Mouse (Mus musculus): ENCODE data around the gene Rb1. TPM values are rescaled to one million over a fixed set of nuclear protein-coding genes. Genes with fewer than 3 reads are reported as not detected.

Gene Rb1
- polyA plus RNA-seq, 1 experiment from 2014 or later, result 46.0 TPM

GRCm38 (mm10) chr14:73226346-73226745 is 99.3 kb downstream of the Rb1 start:
- H3K4me3 ChIP-seq, result no peak overlapping the region
- H3K36me3 ChIP-seq, result no peaks in the 10 kb centered on the region
- ATAC-seq (ENCODE audit: low FRiP score, low read depth), result no peak
- H3K9me3 ChIP-seq, result no peaks in the 10 kb centered on the region
- no peaks in the 10 kb centered on the region for H3K27me3 ChIP-seq (replicated peaks)
- H3K9ac ChIP-seq, result no peak overlapping the region
- H3K4me2 ChIP-seq (replicated peaks), result no peak overlapping the region
- H3K27ac ChIP-seq, result no peak overlapping the region
- WGBS, result 80% methylated on average over 3 of the region's 3 CpGs
- H3K4me1 ChIP-seq, result peaks cover 1% of the 10 kb centered on the region; the same call in 1 of the 2 replicates

- no peak overlapping the region for H3K4me3 ChIP-seq
- no peaks in the 10 kb centered on the region for H3K36me3 ChIP-seq
- no peak for ATAC-seq (ENCODE audit: low FRiP score, low read depth)
- H3K9me3 ChIP-seq, result no peaks in the 10 kb centered on the region
- no peaks in the 10 kb centered on the region for H3K27me3 ChIP-seq (replicated peaks)
- H3K9ac ChIP-seq, result no peak overlapping the region
- H3K27ac ChIP-seq, result no peak overlapping the region
- no peak overlapping the region for H3K4me2 ChIP-seq (replicated peaks)
- H3K4me1 ChIP-seq, result no peaks in the 10 kb centered on the region
- WGBS, result 90% methylated on average over 9 of the region's 9 CpGs
Measured at GRCm38 (mm10) chr14:73222316-73222970, 103.2 kb downstream of the Rb1 start.

- Histone ChIP-seq H3K4me3 (no peak overlapping the region), H3K9me3 (no peaks in the 10 kb centered on the region), H3K4me1 (no peaks in the 10 kb centered on the region), H3K9ac (no peak overlapping the region), H3K27me3 (replicated peaks) (no peaks in the 10 kb centered on the region), H3K27ac (no peak overlapping the region), H3K4me2 (replicated peaks) (no peak overlapping the region), H3K36me3 (peaks cover 23% of the 10 kb centered on the region)
- no peak for ATAC-seq (ENCODE audit: low FRiP score, low read depth)
- 94% methylated on average over 1 of the region's 1 CpGs for WGBS
Measured at GRCm38 (mm10) chr14:73217062-73217461, 108.6 kb downstream of the Rb1 start.

- Histone ChIP-seq H3K4me2 (replicated peaks) (no peak overlapping the region), H3K4me3 (no peak overlapping the region), H3K36me3 (peaks cover 28% of the 10 kb centered on the region), H3K27ac (no peak overlapping the region), H3K9ac (no peak overlapping the region), H3K4me1 (no peaks in the 10 kb centered on the region), H3K9me3 (no peaks in the 10 kb centered on the region), H3K27me3 (replicated peaks) (no peaks in the 10 kb centered on the region)
- ATAC-seq (ENCODE audit: low FRiP score, low read depth), result no peak
- WGBS, result 96% methylated on average over 5 of the region's 5 CpGs
Measured at GRCm38 (mm10) chr14:73211477-73211876, 114.1 kb downstream of the Rb1 start.

- Histone ChIP-seq H3K4me3 (no peak overlapping the region), H3K4me2 (replicated peaks) (no peak overlapping the region), H3K27me3 (replicated peaks) (no peaks in the 10 kb centered on the region), H3K36me3 (peaks cover 18% of the 10 kb centered on the region; the same call in 1 of the 2 replicates), H3K9me3 (no peaks in the 10 kb centered on the region), H3K4me1 (no peaks in the 10 kb centered on the region), H3K9ac (no peak overlapping the region), H3K27ac (no peak overlapping the region)
- ATAC-seq (ENCODE audit: low FRiP score, low read depth), result no peak
- WGBS, result 95% methylated on average over 8 of the region's 8 CpGs
Measured at GRCm38 (mm10) chr14:73210196-73210595, 115.4 kb downstream of the Rb1 start.

GRCm38 (mm10) chr14:73209262-73209661 is 116.4 kb downstream of the Rb1 start:
- no peak for ATAC-seq (ENCODE audit: low FRiP score, low read depth)
- Histone ChIP-seq H3K36me3 (peaks cover 15% of the 10 kb centered on the region; the same call in 1 of the 2 replicates), H3K27ac (no peak overlapping the region), H3K9me3 (no peaks in the 10 kb centered on the region), H3K27me3 (replicated peaks) (no peaks in the 10 kb centered on the region), H3K9ac (no peak overlapping the region), H3K4me1 (no peaks in the 10 kb centered on the region), H3K4me3 (no peak overlapping the region), H3K4me2 (replicated peaks) (no peak overlapping the region)

GRCm38 (mm10) chr14:73204016-73204415 is 121.6 kb downstream of the Rb1 start:
- Histone ChIP-seq H3K4me3 (no peak overlapping the region), H3K27ac (no peak overlapping the region), H3K4me1 (no peaks in the 10 kb centered on the region), H3K27me3 (replicated peaks) (no peaks in the 10 kb centered on the region), H3K9ac (no peak overlapping the region), H3K36me3 (peaks cover 3% of the 10 kb centered on the region; the same call in 1 of the 2 replicates), H3K4me2 (replicated peaks) (no peak overlapping the region), H3K9me3 (no peaks in the 10 kb centered on the region)
- 83% methylated on average over 3 of the region's 3 CpGs for WGBS
- ATAC-seq (ENCODE audit: low FRiP score, low read depth), result no peak

- H3K4me1 ChIP-seq, result no peaks in the 10 kb centered on the region
- no peaks in the 10 kb centered on the region for H3K27me3 ChIP-seq (replicated peaks)
- WGBS, result 75% methylated on average over 3 of the region's 3 CpGs
Measured at GRCm38 (mm10) chr14:73201447-73201846, 124.2 kb downstream of the Rb1 start.

GRCm38 (mm10) chr14:73199058-73199457 is 126.6 kb downstream of the Rb1 start:
- Histone ChIP-seq H3K4me3 (no peak overlapping the region), H3K9ac (no peak overlapping the region), H3K27me3 (replicated peaks) (no peaks in the 10 kb centered on the region), H3K27ac (no peak overlapping the region), H3K4me2 (replicated peaks) (no peak overlapping the region), H3K36me3 (peaks cover 29% of the 10 kb centered on the region), H3K4me1 (no peaks in the 10 kb centered on the region), H3K9me3 (no peaks in the 10 kb centered on the region)
- ATAC-seq (ENCODE audit: low FRiP score, low read depth), result no peak
- WGBS, result 45% methylated on average over 5 of the region's 5 CpGs

More at GRCm38 (mm10) chr14:73201447-73201846, 124.2 kb downstream of the Rb1 start:
- ATAC-seq (ENCODE audit: low FRiP score, low read depth), result no peak
- Histone ChIP-seq H3K9me3 (no peaks in the 10 kb centered on the region), H3K36me3 (peaks cover 21% of the 10 kb centered on the region; the same call in 1 of the 2 replicates), H3K9ac (no peak overlapping the region), H3K4me2 (replicated peaks) (no peak overlapping the region), H3K4me3 (no peak overlapping the region), H3K27ac (no peak overlapping the region)

GRCm38 (mm10) chr14:73186875-73187274 is 138.7 kb downstream of the Rb1 start:
- no peak for ATAC-seq (ENCODE audit: low FRiP score, low read depth)
- WGBS, result 86% methylated on average over 7 of the region's 7 CpGs

GRCm38 (mm10) chr14:73181144-73181543 is 144.5 kb downstream of the Rb1 start:
- Histone ChIP-seq H3K9ac (no peak overlapping the region), H3K27me3 (replicated peaks) (no peaks in the 10 kb centered on the region), H3K36me3 (peaks cover 63% of the 10 kb centered on the region), H3K9me3 (peaks cover 3% of the 10 kb centered on the region; the same call in 1 of the 2 replicates), H3K27ac (no peak overlapping the region), H3K4me2 (replicated peaks) (no peak overlapping the region), H3K4me1 (no peaks in the 10 kb centered on the region), H3K4me3 (no peak overlapping the region)
- 92% methylated on average over 2 of the region's 2 CpGs for WGBS
- no peak for ATAC-seq (ENCODE audit: low FRiP score, low read depth)

More at GRCm38 (mm10) chr14:73186875-73187274, 138.7 kb downstream of the Rb1 start:
- Histone ChIP-seq H3K9me3 (peaks cover 3% of the 10 kb centered on the region; the same call in 1 of the 2 replicates), H3K36me3 (peaks cover 37% of the 10 kb centered on the region), H3K27me3 (replicated peaks) (no peaks in the 10 kb centered on the region), H3K4me2 (replicated peaks) (no peak overlapping the region), H3K9ac (no peak overlapping the region), H3K27ac (no peak overlapping the region), H3K4me3 (no peak overlapping the region), H3K4me1 (no peaks in the 10 kb centered on the region)

- ATAC-seq (ENCODE audit: low FRiP score, low read depth), result no peak
- 94% methylated on average over 3 of the region's 3 CpGs for WGBS
Measured at GRCm38 (mm10) chr14:73180671-73181070, 145.0 kb downstream of the Rb1 start.

GRCm38 (mm10) chr14:73179221-73179681 is 146.4 kb downstream of the Rb1 start:
- ATAC-seq (ENCODE audit: low FRiP score, low read depth), result no peak
- WGBS, result 92% methylated on average over 4 of the region's 4 CpGs
- peaks cover 64% of the 10 kb centered on the region for H3K36me3 ChIP-seq
- H3K4me2 ChIP-seq (replicated peaks), result no peak overlapping the region
- H3K4me1 ChIP-seq, result no peaks in the 10 kb centered on the region
- no peaks in the 10 kb centered on the region for H3K27me3 ChIP-seq (replicated peaks)
- no peak overlapping the region for H3K9ac ChIP-seq
- no peaks in the 10 kb centered on the region for H3K9me3 ChIP-seq
- H3K27ac ChIP-seq, result no peak overlapping the region
- no peak overlapping the region for H3K4me3 ChIP-seq

More at GRCm38 (mm10) chr14:73180671-73181070, 145.0 kb downstream of the Rb1 start:
- no peaks in the 10 kb centered on the region for H3K27me3 ChIP-seq (replicated peaks)
- no peaks in the 10 kb centered on the region for H3K4me1 ChIP-seq
- no peak overlapping the region for H3K4me2 ChIP-seq (replicated peaks)
- no peak overlapping the region for H3K4me3 ChIP-seq
- H3K36me3 ChIP-seq, result peaks cover 63% of the 10 kb centered on the region
- H3K27ac ChIP-seq, result no peak overlapping the region
- peaks cover 3% of the 10 kb centered on the region; the same call in 1 of the 2 replicates for H3K9me3 ChIP-seq
- no peak overlapping the region for H3K9ac ChIP-seq
